11 mouse cellular contexts compared by ENCODE assay signal in the genomic region with DNA sequence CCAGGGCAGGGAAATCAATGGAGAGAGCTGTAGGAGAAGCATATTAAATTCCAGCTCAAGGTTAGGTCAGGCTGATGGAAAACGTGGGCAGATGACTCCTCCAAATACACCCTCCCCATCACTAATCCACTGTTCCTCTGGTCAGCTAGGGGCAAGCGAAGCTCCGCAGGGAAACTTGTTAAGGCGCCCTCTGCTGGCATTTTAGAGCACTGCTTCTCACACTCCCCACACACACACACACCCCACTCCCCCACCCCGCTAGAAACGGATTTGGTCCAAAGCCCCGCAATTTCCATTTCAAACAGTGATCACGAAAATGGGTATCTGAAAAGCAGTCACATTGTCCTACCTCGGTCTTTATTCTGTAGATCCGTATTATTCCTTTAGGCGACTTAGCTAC.
DNase-seq lines count a peak whose midpoint lies in the region; ATAC-seq and TF ChIP-seq lines count a peak whose summit lies in the region.
"Had no signal": no experiment of that assay in that cellular context is flagged by ENCODE, and none has a peak within 500 bp of the region (broad histone marks: within the 10 kb centered on the region; RNA-seq: fewer than 3 reads in every experiment).

No protein-coding gene starts in this region.

- DNase-seq in adrenal gland, postnatal 14 days = peak; percentile 32
- no peak for DNase-seq in adrenal gland, postnatal 4 days (ENCODE audit: low spot score in 2 of 2)
- DNase-seq in heart, postnatal 4 days = peak; percentile 14
- no peak for DNase-seq in heart, postnatal 25 days (ENCODE audit: low spot score)
- no peak for DNase-seq in liver, postnatal 0 days
- DNase-seq in liver, embryonic 11.5 days (ENCODE audit: low spot score) = no peak
- DNase-seq: cerebellum, adult 11 months; kidney, adult 18-20 months; thymus, postnatal 25 days had no signal

- peak; percentile 32; the same call in 1 of the 2 replicates for TF ChIP-seq CTCF in liver, postnatal 0 days (IDR thresholded peaks at IDR 0.05; ENCODE audit: low read depth)

- no peaks in the 10 kb centered on the region for H3K4me1 ChIP-seq in liver, postnatal 0 days (ENCODE audit: insufficient read depth)
- H3K4me1 ChIP-seq in liver, embryonic 11.5 days (replicated peaks; ENCODE audit: control insufficient read depth, insufficient read depth, low read length) = no peaks in the 10 kb centered on the region

- H3K9me3 ChIP-seq in liver, postnatal 0 days (ENCODE audit: low read length) = no peaks in the 10 kb centered on the region
- H3K9me3 ChIP-seq in liver, embryonic 11.5 days (ENCODE audit: control insufficient read depth, low read length) = no peaks in the 10 kb centered on the region

- no peaks in the 10 kb centered on the region for H3K36me3 ChIP-seq in liver, postnatal 0 days (replicated peaks; ENCODE audit: insufficient read depth, low read length)
- no peaks in the 10 kb centered on the region for H3K36me3 ChIP-seq in liver, embryonic 11.5 days (ENCODE audit: control insufficient read depth, insufficient read depth, low read length)

- no peak overlapping the region for H3K9ac ChIP-seq in liver, postnatal 0 days (replicated peaks)
- H3K9ac ChIP-seq in liver, embryonic 11.5 days (ENCODE audit: low read depth, low read length) = no peak overlapping the region

- no peak overlapping the region for H3K4me3 ChIP-seq in liver, postnatal 0 days (ENCODE audit: low read depth, low read length)
- no peak overlapping the region for H3K4me3 ChIP-seq in liver, embryonic 11.5 days (ENCODE audit: low read depth, low read length)

- no peak overlapping the region for H3K27ac ChIP-seq in liver, postnatal 0 days (ENCODE audit: low read depth)
- H3K27ac ChIP-seq in liver, embryonic 11.5 days (ENCODE audit: low read depth, low read length) = no peak overlapping the region

- no peak for TF ChIP-seq EP300 in liver, postnatal 0 days (IDR thresholded peaks at IDR 0.05; ENCODE audit: low read depth)

- H3K27me3 ChIP-seq in liver, postnatal 0 days (ENCODE audit: insufficient read depth, low read length) = no peaks in the 10 kb centered on the region
- no peaks in the 10 kb centered on the region for H3K27me3 ChIP-seq in liver, embryonic 11.5 days (replicated peaks; ENCODE audit: control insufficient read depth, insufficient read depth, low read length)

- H3K4me2 ChIP-seq in liver, postnatal 0 days (ENCODE audit: low read depth, low read length) = no peak overlapping the region
- H3K4me2 ChIP-seq in liver, embryonic 11.5 days = no peak overlapping the region

- intact Hi-C loops in heart, postnatal 25 days (cut with DNase I) = no loop called here

- ATAC-seq in liver, postnatal 0 days = no peak
- ATAC-seq in liver, embryonic 11.5 days (replicated peaks; ENCODE audit: low FRiP score) = no peak
- peak; percentile 66; the same call in 1 of the 2 replicates for ATAC-seq in common myeloid progenitor, adult 5-6 weeks (replicated peaks; ENCODE audit: low read depth, poor library complexity, severe bottlenecking)
- no peak for ATAC-seq in CD4-positive, CD25-positive, alpha-beta regulatory T cell, adult 4 months

- WGBS in liver, postnatal 0 days (ENCODE audit: insufficient replicate concordance) = 67% methylated on average over 11 of the region's 11 CpGs
- WGBS in liver, embryonic 11.5 days = 58% methylated on average over 11 of the region's 11 CpGs

Comparison
In these comparisons a context has a peak if more than half of its experiments do, and no peak if none do; other contexts are left out.
1. DNase-seq: peak in adrenal gland, postnatal 14 days (single experiment) and heart, postnatal 4 days (single experiment); none in adrenal gland, postnatal 4 days (0 of 2), heart, postnatal 25 days (single experiment), liver, postnatal 0 days (single experiment) and liver, embryonic 11.5 days (single experiment).